Mouse (Mus musculus): ENCODE results near the gene Wdr83. TPM values are rescaled to one million over a fixed set of nuclear protein-coding genes. Genes with fewer than 3 reads are reported as not detected.
"Not testable (repeated sequence)": the region's sequence is repeated elsewhere in the genome, so short reads cannot be mapped to it uniquely, and the experiment has no call there.

The Wdr83 gene
- 46.4 and 50.4 TPM in 2 replicates for polyA plus RNA-seq (2014; fragmentation: Nextera tagmentation; extraction: Ambion mirVana)

DNA sequence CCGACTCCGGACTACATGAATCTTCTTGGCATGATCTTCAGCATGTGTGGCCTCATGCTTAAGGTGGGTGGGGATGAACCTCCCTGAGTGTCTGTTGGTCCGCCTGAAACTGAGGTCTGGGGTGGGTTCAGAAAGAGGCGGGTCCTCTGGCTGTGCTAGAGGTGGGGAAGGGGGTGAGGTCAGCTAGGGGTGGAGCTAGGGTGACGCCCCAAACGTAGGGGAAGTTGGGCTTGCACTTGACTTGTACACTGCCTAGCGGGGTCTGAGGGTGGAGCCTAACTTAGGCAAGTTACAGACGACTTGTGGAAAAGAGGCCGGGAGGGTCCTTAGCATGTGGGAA, at the start of gene Wdr83:
Gene Wdr83, minus strand, starts transcription at position 91 of the 340 bp plus-strand sequence.
- DNase-seq (ENCODE audit: low spot score) (no peak), ATAC-seq (replicated peaks; ENCODE audit: low FRiP score) (peak; percentile 81)
- H3K4me1 ChIP-seq (replicated peaks; ENCODE audit: control insufficient read depth, insufficient read depth, low read length), result peaks cover 34% of the 10 kb centered on the region
- no peaks in the 10 kb centered on the region for H3K27me3 ChIP-seq (replicated peaks; ENCODE audit: control insufficient read depth, insufficient read depth, low read length)
- no peaks in the 10 kb centered on the region for H3K9me3 ChIP-seq (ENCODE audit: control insufficient read depth, low read length)
- H3K9ac ChIP-seq (ENCODE audit: low read depth, low read length), result peak within 1 kb of the TSS; percentile 90
- 1% methylated on average over 9 of the region's 9 CpGs for WGBS
- peak within 1 kb of the TSS; percentile 92 for H3K4me2 ChIP-seq
- H3K4me3 ChIP-seq (ENCODE audit: low read depth, low read length), result peak within 1 kb of the TSS; percentile 87
- H3K36me3 ChIP-seq (ENCODE audit: control insufficient read depth, insufficient read depth, low read length), result peaks cover 7% of the 10 kb centered on the region; the same call in 1 of the 2 replicates
- peak within 1 kb of the TSS; percentile 64 for H3K27ac ChIP-seq (ENCODE audit: low read depth, low read length)

DNA sequence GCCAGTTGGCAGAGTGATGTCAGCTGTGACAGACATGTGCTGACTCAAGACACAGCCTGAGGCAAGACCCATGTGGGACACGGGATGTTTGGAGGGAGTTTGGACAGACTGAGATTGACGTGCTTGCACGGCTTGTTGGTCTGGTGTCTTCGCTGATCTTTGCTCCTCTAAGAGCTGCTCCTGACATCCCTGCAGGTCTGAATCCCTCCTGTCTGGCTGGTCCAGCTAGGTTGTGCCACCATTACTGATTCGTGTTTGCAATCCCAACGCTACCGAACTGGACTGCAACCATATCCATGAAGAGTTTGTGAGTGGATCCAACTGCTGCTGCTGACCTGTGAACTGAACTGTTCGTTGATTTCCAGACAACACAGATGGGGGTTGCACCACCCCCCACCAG, 42.6 kb upstream of the Wdr83 start:
- Histone ChIP-seq H3K27me3 (replicated peaks; ENCODE audit: control insufficient read depth, insufficient read depth, low read length) (no peaks in the 10 kb centered on the region), H3K9me3 (ENCODE audit: control insufficient read depth, low read length) (no peaks in the 10 kb centered on the region), H3K9ac (ENCODE audit: low read depth, low read length) (no peak overlapping the region), H3K27ac (ENCODE audit: low read depth, low read length) (no peak overlapping the region), H3K36me3 (ENCODE audit: control insufficient read depth, insufficient read depth, low read length) (no peaks in the 10 kb centered on the region), H3K4me2 (no peak overlapping the region), H3K4me1 (replicated peaks; ENCODE audit: control insufficient read depth, insufficient read depth, low read length) (no peaks in the 10 kb centered on the region), H3K4me3 (ENCODE audit: low read depth, low read length) (no peak overlapping the region)
- WGBS, result 88% methylated on average over 8 of the region's 8 CpGs
- DNase-seq (ENCODE audit: low spot score), result no peak
- no peak for ATAC-seq (replicated peaks; ENCODE audit: low FRiP score)

DNA sequence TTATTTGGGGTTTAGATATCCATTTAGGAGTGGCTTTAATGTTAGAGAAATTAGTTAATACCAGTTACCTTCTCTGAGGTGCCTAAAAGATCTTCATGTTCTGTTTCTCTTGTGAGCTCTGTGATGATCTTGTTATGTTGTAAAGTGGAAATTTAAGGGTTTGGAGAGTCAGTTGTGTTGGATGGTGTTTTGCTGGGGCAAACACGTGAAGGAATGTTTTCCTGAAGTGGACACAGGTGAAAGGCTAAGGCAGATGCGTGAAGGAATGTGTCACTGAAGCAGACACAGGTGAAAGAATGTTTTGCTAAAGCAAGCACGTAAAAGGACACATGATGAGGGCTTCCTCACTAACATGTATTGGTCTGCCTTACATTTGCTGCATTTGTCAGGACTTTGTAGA, 41.9 kb upstream of the Wdr83 start, which contains the start of gene Zfp791:
Gene Zfp791, minus strand, starts transcription at position 101 of the 400 bp plus-strand sequence.
- WGBS, result 68% methylated on average over 3 of the region's 3 CpGs
- ATAC-seq (replicated peaks; ENCODE audit: low FRiP score), result no peak
- no peak within 1 kb of the TSS for H3K27ac ChIP-seq (ENCODE audit: low read depth, low read length)

DNA sequence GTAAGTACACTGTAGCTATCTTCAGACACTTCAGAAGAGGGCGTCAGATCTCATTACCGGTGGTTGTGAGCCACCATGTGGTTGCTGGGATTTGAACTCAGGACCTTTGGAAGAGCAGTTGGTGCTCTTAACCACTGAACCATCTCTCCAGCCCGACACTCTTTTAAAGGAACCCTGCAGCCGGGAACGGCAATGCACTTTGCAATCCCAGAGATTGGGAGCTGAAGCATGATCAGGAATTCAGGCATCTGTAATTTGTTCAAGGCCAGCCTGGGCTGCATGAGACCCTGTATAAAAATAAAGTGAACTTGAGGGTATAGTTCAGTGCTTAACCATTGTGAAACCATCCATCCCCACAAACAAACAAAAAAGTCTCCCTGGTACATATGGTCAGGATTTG, 39.1 kb upstream of the Wdr83 start:
- not testable (repeated sequence) for H3K4me2 ChIP-seq; DNase-seq (ENCODE audit: low spot score); H3K9me3 ChIP-seq (ENCODE audit: control insufficient read depth, low read length); H3K4me1 ChIP-seq (replicated peaks; ENCODE audit: control insufficient read depth, insufficient read depth, low read length); H3K4me3 ChIP-seq (ENCODE audit: low read depth, low read length); H3K27ac ChIP-seq (ENCODE audit: low read depth, low read length); ATAC-seq (replicated peaks; ENCODE audit: low FRiP score); H3K36me3 ChIP-seq (ENCODE audit: control insufficient read depth, insufficient read depth, low read length); H3K9ac ChIP-seq (ENCODE audit: low read depth, low read length); H3K27me3 ChIP-seq (replicated peaks; ENCODE audit: control insufficient read depth, insufficient read depth, low read length)
- 72% methylated on average over 5 of the region's 5 CpGs for WGBS

More for the DNA sequence above, 41.9 kb upstream of the Wdr83 start, which contains the start of gene Zfp791:
- H3K4me3 ChIP-seq (ENCODE audit: low read depth, low read length), result no peak within 1 kb of the TSS
- no peaks in the 10 kb centered on the region for H3K4me1 ChIP-seq (replicated peaks; ENCODE audit: control insufficient read depth, insufficient read depth, low read length)
- no peaks in the 10 kb centered on the region for H3K9me3 ChIP-seq (ENCODE audit: control insufficient read depth, low read length)
- H3K36me3 ChIP-seq (ENCODE audit: control insufficient read depth, insufficient read depth, low read length), result no peaks in the 10 kb centered on the region
- H3K4me2 ChIP-seq, result no peak within 1 kb of the TSS
- H3K27me3 ChIP-seq (replicated peaks; ENCODE audit: control insufficient read depth, insufficient read depth, low read length), result no peaks in the 10 kb centered on the region
- DNase-seq (ENCODE audit: low spot score), result no peak
- H3K9ac ChIP-seq (ENCODE audit: low read depth, low read length), result no peak within 1 kb of the TSS

DNA sequence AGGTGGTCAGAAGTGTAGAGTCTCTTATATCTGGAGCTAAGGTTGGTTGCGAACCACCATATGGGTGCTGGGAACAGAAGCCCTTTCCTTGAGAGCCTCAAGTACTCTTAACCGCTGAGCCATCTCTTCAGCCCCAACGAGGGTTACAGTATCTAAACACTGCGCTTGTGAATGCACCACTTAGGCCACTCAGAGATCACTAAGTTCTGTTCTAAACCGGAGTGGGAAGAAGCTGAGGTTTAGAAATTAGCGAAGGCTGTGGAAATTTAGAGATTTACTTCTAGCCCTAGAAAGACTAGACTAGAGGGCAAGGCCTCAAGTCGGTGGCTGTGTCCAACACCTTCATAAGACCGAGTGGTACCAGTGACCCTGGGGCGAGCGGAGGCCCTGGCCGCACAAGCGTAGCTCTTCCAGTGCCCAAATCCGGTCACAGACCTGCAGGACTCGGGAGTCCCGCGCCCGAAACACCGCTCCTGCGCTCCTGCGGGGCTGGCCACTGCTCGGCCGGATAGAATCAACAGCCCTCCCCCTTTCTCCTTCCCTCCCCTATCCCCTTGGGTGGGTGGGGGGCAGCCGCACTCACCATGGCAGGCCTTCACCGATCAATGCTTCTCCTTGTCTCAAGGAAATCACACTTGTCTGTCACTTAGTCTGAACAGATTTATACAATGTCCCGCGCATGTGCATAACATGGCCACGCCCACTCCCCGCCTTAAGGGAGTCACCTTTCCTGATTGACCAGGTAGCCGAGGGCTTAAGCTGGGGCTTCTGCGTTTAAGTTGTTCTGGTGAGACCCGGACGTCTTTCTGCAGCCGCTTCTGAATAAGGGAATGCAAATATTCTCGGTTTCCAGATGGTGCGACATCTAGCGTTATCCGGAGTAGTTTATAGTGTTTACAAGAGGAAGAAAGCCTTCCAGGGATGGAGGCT, 38.2 kb upstream of the Wdr83 start:
- H3K27ac ChIP-seq (ENCODE audit: low read depth, low read length), result no peak overlapping the region
- WGBS, result 10% methylated on average over 37 of the region's 37 CpGs

DNA sequence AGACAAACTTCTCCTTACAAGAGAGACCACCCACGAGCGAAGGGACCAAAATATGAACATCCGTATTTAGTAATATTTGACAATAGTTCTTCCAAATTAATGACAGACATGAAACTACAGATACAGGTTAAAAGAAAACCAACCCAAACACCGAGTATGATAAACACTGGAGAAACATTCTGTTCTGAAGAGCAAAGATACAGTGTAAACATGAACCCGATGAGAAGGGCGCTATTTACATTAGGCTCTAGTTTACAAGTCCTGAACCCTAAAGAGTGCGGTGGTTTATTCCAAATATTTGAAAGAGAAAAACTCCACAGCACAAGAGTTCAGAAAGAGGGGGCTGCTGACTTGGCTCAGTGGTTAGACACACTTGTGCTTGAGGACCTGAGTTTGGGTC, 35.9 kb upstream of the Wdr83 start:
- WGBS, result 77% methylated on average over 7 of the region's 7 CpGs
- no peak for ATAC-seq (replicated peaks; ENCODE audit: low FRiP score)
- no peaks in the 10 kb centered on the region for H3K9me3 ChIP-seq (ENCODE audit: control insufficient read depth, low read length)
- no peak overlapping the region for H3K4me3 ChIP-seq (ENCODE audit: low read depth, low read length)
- no peaks in the 10 kb centered on the region for H3K4me1 ChIP-seq (replicated peaks; ENCODE audit: control insufficient read depth, insufficient read depth, low read length)
- no peaks in the 10 kb centered on the region for H3K36me3 ChIP-seq (ENCODE audit: control insufficient read depth, insufficient read depth, low read length)
- no peak overlapping the region for H3K9ac ChIP-seq (ENCODE audit: low read depth, low read length)
- H3K27me3 ChIP-seq (replicated peaks; ENCODE audit: control insufficient read depth, insufficient read depth, low read length), result no peaks in the 10 kb centered on the region
- DNase-seq (ENCODE audit: low spot score), result no peak
- no peak overlapping the region for H3K27ac ChIP-seq (ENCODE audit: low read depth, low read length)
- no peak overlapping the region for H3K4me2 ChIP-seq

More for the DNA sequence above, 38.2 kb upstream of the Wdr83 start:
- Histone ChIP-seq H3K9me3 (ENCODE audit: control insufficient read depth, low read length) (no peaks in the 10 kb centered on the region), H3K4me1 (replicated peaks; ENCODE audit: control insufficient read depth, insufficient read depth, low read length) (no peaks in the 10 kb centered on the region), H3K9ac (ENCODE audit: low read depth, low read length) (peak overlapping the region; percentile 48; the same call in 1 of the 2 replicates), H3K4me3 (ENCODE audit: low read depth, low read length) (peak overlapping the region; percentile 54), H3K27me3 (replicated peaks; ENCODE audit: control insufficient read depth, insufficient read depth, low read length) (no peaks in the 10 kb centered on the region), H3K36me3 (ENCODE audit: control insufficient read depth, insufficient read depth, low read length) (no peaks in the 10 kb centered on the region), H3K4me2 (peak overlapping the region; percentile 60)
- DNase-seq (ENCODE audit: low spot score) (peak; percentile 71), ATAC-seq (replicated peaks; ENCODE audit: low FRiP score) (peak; percentile 53; the same call in 1 of the 2 replicates)

DNA sequence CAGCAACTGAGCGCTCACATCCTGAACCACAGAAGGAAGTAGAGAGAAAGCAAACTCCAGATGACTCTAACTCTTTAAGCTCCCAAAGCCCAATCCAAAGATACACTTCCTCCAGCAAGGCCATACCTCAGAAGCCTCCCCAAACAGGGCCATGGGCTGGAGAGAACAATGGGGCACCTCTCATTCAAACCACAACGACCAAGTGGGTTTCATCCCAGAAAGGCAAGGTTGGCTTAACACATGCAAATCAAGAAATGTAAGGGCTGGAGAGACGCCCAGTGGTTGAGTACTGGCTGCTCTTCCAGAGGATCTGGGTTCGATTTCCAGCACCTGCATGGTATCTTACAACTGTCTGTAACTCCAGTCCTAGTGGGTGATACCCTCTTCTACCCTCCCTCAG, 34.4 kb upstream of the Wdr83 start:
- 62% methylated on average over 4 of the region's 4 CpGs for WGBS
- no peaks in the 10 kb centered on the region; the same call in 1 of the 2 replicates for H3K36me3 ChIP-seq (ENCODE audit: control insufficient read depth, insufficient read depth, low read length)
- no peak for ATAC-seq (replicated peaks; ENCODE audit: low FRiP score)
- no peaks in the 10 kb centered on the region for H3K27me3 ChIP-seq (replicated peaks; ENCODE audit: control insufficient read depth, insufficient read depth, low read length)
- H3K9me3 ChIP-seq (ENCODE audit: control insufficient read depth, low read length), result no peaks in the 10 kb centered on the region
- no peak overlapping the region for H3K27ac ChIP-seq (ENCODE audit: low read depth, low read length)
- no peak overlapping the region for H3K9ac ChIP-seq (ENCODE audit: low read depth, low read length)
- DNase-seq (ENCODE audit: low spot score), result no peak
- no peak overlapping the region for H3K4me2 ChIP-seq
- no peak overlapping the region for H3K4me3 ChIP-seq (ENCODE audit: low read depth, low read length)
- H3K4me1 ChIP-seq (replicated peaks; ENCODE audit: control insufficient read depth, insufficient read depth, low read length), result no peaks in the 10 kb centered on the region

DNA sequence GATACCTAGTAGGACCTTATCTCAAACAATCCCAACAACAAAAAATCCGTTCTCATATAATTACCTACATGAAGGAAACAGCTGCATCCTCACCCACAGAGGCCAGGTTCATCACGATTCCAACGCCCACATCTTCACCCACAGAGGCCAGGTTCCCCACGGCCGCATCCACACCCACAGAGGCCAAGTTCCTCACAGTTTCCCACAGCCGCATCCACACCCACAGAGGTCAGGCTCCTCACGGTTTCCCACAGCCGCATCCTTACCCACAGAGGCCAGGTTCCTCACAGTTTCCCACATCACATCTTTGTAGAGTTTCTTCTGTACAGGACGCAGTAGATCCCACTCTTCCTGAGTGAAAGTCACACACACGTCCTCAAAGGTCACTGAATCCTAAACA, 32.1 kb upstream of the Wdr83 start:
- Histone ChIP-seq H3K27me3 (replicated peaks; ENCODE audit: control insufficient read depth, insufficient read depth, low read length) (no peaks in the 10 kb centered on the region), H3K4me1 (replicated peaks; ENCODE audit: control insufficient read depth, insufficient read depth, low read length) (no peaks in the 10 kb centered on the region), H3K27ac (ENCODE audit: low read depth, low read length) (no peak overlapping the region), H3K4me2 (no peak overlapping the region), H3K9ac (ENCODE audit: low read depth, low read length) (no peak overlapping the region), H3K9me3 (ENCODE audit: control insufficient read depth, low read length) (no peaks in the 10 kb centered on the region), H3K36me3 (ENCODE audit: control insufficient read depth, insufficient read depth, low read length) (peaks cover 4% of the 10 kb centered on the region; the same call in 1 of the 2 replicates), H3K4me3 (ENCODE audit: low read depth, low read length) (no peak overlapping the region)
- no peak for ATAC-seq (replicated peaks; ENCODE audit: low FRiP score)
- no peak for DNase-seq (ENCODE audit: low spot score)
- WGBS, result 84% methylated on average over 10 of the region's 10 CpGs
